Mouse (Mus musculus) CH12.LX (cell line): ENCODE measurements around the gene Prune2.

Experiments
- BHLHE40 ChIP-seq: IDR thresholded peaks from 2 replicates; pipeline ENCODE4 v1.6.1; 2011; ENCODE audit warnings: mild to moderate bottlenecking, low read depth, low read length, improper control_type of control experiment
- CTCF ChIP-seq, 2 experiments: IDR thresholded peaks in 1 of 2; conservative IDR thresholded peaks in 1 of 2; 2 replicates each; pipeline ENCODE4 v1.5.1; 2011 to 2012; ENCODE audit warnings: low read depth in 2 of 2, low read length in 2 of 2, improper control_type of control experiment in 1 of 2, inconsistent platforms in 1 of 2, mild to moderate bottlenecking in 1 of 2, moderate library complexity in 1 of 2
- USF2 ChIP-seq: conservative IDR thresholded peaks from 2 replicates; pipeline ENCODE4 v1.6.1; 2011; ENCODE audit warnings: low read depth, low read length, improper control_type of control experiment

GRCm38 (mm10) chr19:16968768-16969167, 12.8 kb downstream of the Prune2 start:
- no peak for TF ChIP-seq CTCF (conservative IDR thresholded peaks at IDR 0.05 in 1 of 2, IDR thresholded peaks at IDR 0.05 in 1 of 2; ENCODE audit: low read depth in 2 of 2, low read length in 2 of 2)
- no peak for TF ChIP-seq BHLHE40
- TF ChIP-seq USF2, result no peak
